Mouse (Mus musculus) testis, adult 2 months (tissue): ENCODE results near the gene Wnt6. TPM values are rescaled to one million over a fixed set of nuclear protein-coding genes. Genes with fewer than 3 reads are reported as not detected.

Experiments
- H3K27ac ChIP-seq: fragments of 200-500 bp; 2 replicates; pipeline ENCODE4 v1.5.1; 2012; ENCODE audit warnings: low read depth, low read length; ENCODE audit not compliant: control insufficient read depth, insufficient read depth
- H3K27me3 ChIP-seq: fragments of 200-500 bp; 2 replicates; pipeline ENCODE4 v1.6.1; 2012; ENCODE audit warnings: mild to moderate bottlenecking, low read length, moderate library complexity; ENCODE audit not compliant: control insufficient read depth, insufficient read depth
- H3K36me3 ChIP-seq: fragments of 200-500 bp; 2 replicates; pipeline ENCODE4 v1.6.1; 2012; ENCODE audit warnings: mild to moderate bottlenecking, low read length; ENCODE audit not compliant: control insufficient read depth, insufficient read depth
- H3K4me1 ChIP-seq: fragments of 200-500 bp; 2 replicates; pipeline ENCODE4 v1.6.1; 2012; ENCODE audit warnings: low read length; ENCODE audit not compliant: control insufficient read depth, insufficient read depth
- H3K4me3 ChIP-seq: fragments of 200-500 bp; 2 replicates; pipeline ENCODE4 v1.5.1; 2012; ENCODE audit warnings: low read depth, mild to moderate bottlenecking, low read length, moderate library complexity, mixed read lengths; ENCODE audit not compliant: control insufficient read depth
- CTCF ChIP-seq: fragments of 200-500 bp; IDR thresholded peaks from 2 replicates; pipeline ENCODE4 v1.5.1; 2012; ENCODE audit warnings: low read depth, mild to moderate bottlenecking, inconsistent platforms, low read length, moderate library complexity; ENCODE audit not compliant: control insufficient read depth, insufficient read depth, insufficient replicate concordance
- POLR2A ChIP-seq: fragments of 200-500 bp; IDR thresholded peaks from 2 replicates; pipeline ENCODE4 v1.6.1; 2012; ENCODE audit warnings: low read depth, mild to moderate bottlenecking, inconsistent platforms, low read length, moderate library complexity; ENCODE audit not compliant: control insufficient read depth
- polyA plus RNA-seq: library from polyadenylated mRNA; depleted of rRNA; stranded (reverse); fragments of >200 nt; gene quantifications from 2 replicates; pipeline ENCODE4 v1.2.3, GENCODE M21; 2012

Gene Wnt6
- polyA plus RNA-seq, 1 experiment = 13.4 TPM

- H3K4me3 ChIP-seq = no peak overlapping the region
- H3K36me3 ChIP-seq = no peaks in the 10 kb centered on the region
- TF ChIP-seq CTCF = no peak
- no peak for TF ChIP-seq POLR2A
- H3K27ac ChIP-seq = no peak overlapping the region
- peaks cover 6% of the 10 kb centered on the region for H3K4me1 ChIP-seq
- no peaks in the 10 kb centered on the region for H3K27me3 ChIP-seq
Observed at GRCm38 (mm10) chr1:74800424-74800888, 28.8 kb downstream of the Wnt6 start.

GRCm38 (mm10) chr1:74801631-74802140, 30.0 kb downstream of the Wnt6 start:
- H3K4me1 ChIP-seq = peaks cover 16% of the 10 kb centered on the region
- TF ChIP-seq POLR2A (no peak), CTCF (no peak)
- no peak overlapping the region for H3K4me3 ChIP-seq
- H3K27me3 ChIP-seq = no peaks in the 10 kb centered on the region
- no peak overlapping the region for H3K27ac ChIP-seq
- H3K36me3 ChIP-seq = no peaks in the 10 kb centered on the region

- peak overlapping the region; percentile 16 for H3K4me3 ChIP-seq
- H3K27ac ChIP-seq = 0 out of 2 replicates have a peak overlapping the region, but pooled peaks have one; percentile 9
- TF ChIP-seq CTCF (peak; percentile 44; the same call in 1 of the 2 replicates), POLR2A (no peak)
- no peaks in the 10 kb centered on the region for H3K36me3 ChIP-seq
- H3K27me3 ChIP-seq = no peaks in the 10 kb centered on the region
- peaks cover 29% of the 10 kb centered on the region for H3K4me1 ChIP-seq
Observed at GRCm38 (mm10) chr1:74802795-74803656, 31.3 kb downstream of the Wnt6 start.

GRCm38 (mm10) chr1:74804211-74804870, 32.6 kb downstream of the Wnt6 start:
- H3K36me3 ChIP-seq = no peaks in the 10 kb centered on the region
- no peaks in the 10 kb centered on the region for H3K27me3 ChIP-seq
- peaks cover 33% of the 10 kb centered on the region for H3K4me1 ChIP-seq
- TF ChIP-seq CTCF = no peak
- TF ChIP-seq POLR2A = no peak
- no peak overlapping the region for H3K27ac ChIP-seq
- no peak overlapping the region for H3K4me3 ChIP-seq

GRCm38 (mm10) chr1:74805340-74805835, 33.7 kb downstream of the Wnt6 start:
- Histone ChIP-seq H3K27ac (no peak overlapping the region), H3K36me3 (no peaks in the 10 kb centered on the region), H3K4me1 (peaks cover 33% of the 10 kb centered on the region), H3K4me3 (no peak overlapping the region), H3K27me3 (no peaks in the 10 kb centered on the region)
- TF ChIP-seq POLR2A (no peak), CTCF (no peak)

- Histone ChIP-seq H3K27me3 (no peaks in the 10 kb centered on the region), H3K4me1 (peaks cover 33% of the 10 kb centered on the region), H3K36me3 (no peaks in the 10 kb centered on the region), H3K4me3 (no peak overlapping the region), H3K27ac (no peak overlapping the region)
- TF ChIP-seq POLR2A = no peak
Observed at GRCm38 (mm10) chr1:74805843-74806242, 34.2 kb downstream of the Wnt6 start.
